Mouse (Mus musculus) kidney, postnatal 0 days (tissue): ENCODE data around the gene Coil. TPM values are rescaled to one million over a fixed set of nuclear protein-coding genes. Genes with fewer than 3 reads are reported as not detected.

Experiments
- ATAC-seq: fragments of 200-750 bp; cut with Nextera tagmentation; replicated peaks from 2 replicates; pipeline ENCODE4 v1.8.0; 2017; ENCODE audit warnings: low read depth, moderate number of reproducible peaks, moderate TSS enrichment, moderate library complexity; ENCODE audit not compliant: low FRiP score
- DNase-seq: peaks from one replicate; pipeline ENCODE4 v3.0.0-alpha.2; 2016; ENCODE audit warnings: low spot score
- H3K27ac ChIP-seq: fragments of 300-500 bp; sonication (generic); 2 replicates; pipeline ENCODE4 v1.5.1; 2014; ENCODE audit warnings: mild to moderate bottlenecking
- H3K27me3 ChIP-seq: fragments of 300-500 bp; sonication (generic); 2 replicates; pipeline ENCODE4 v1.6.1; 2014; ENCODE audit warnings: low read length, mixed read lengths; ENCODE audit not compliant: insufficient read depth
- H3K36me3 ChIP-seq: fragments of 300-500 bp; sonication (generic); 2 replicates; pipeline ENCODE4 v1.6.1; 2014; ENCODE audit warnings: low read length, mixed read lengths; ENCODE audit not compliant: insufficient read depth
- H3K4me1 ChIP-seq: fragments of 300-500 bp; sonication (generic); replicated peaks from 2 replicates; pipeline ENCODE4 v1.6.1; 2014; ENCODE audit warnings: antibody characterized with exemption, low read length, mixed read lengths; ENCODE audit not compliant: insufficient read depth
- H3K4me2 ChIP-seq: fragments of 300-500 bp; sonication (generic); 2 replicates; pipeline ENCODE4 v1.6.1; 2014; ENCODE audit warnings: mild to moderate bottlenecking, low read length, moderate library complexity, mixed read lengths
- H3K4me3 ChIP-seq: fragments of 300-500 bp; sonication (generic); replicated peaks from 2 replicates; pipeline ENCODE4 v1.5.1; 2014; ENCODE audit warnings: low read depth, low read length
- H3K9ac ChIP-seq: fragments of 300-500 bp; sonication (generic); 2 replicates; pipeline ENCODE4 v1.6.1; 2014; ENCODE audit warnings: low read depth, low read length
- H3K9me3 ChIP-seq: fragments of 300-500 bp; sonication (generic); replicated peaks from 2 replicates; pipeline ENCODE4 v1.6.1; 2016; ENCODE audit warnings: low read length, inconsistent platforms, mixed read lengths
- CTCF ChIP-seq: IDR thresholded peaks from 2 replicates; pipeline ENCODE4 v1.5.1; 2016; ENCODE audit warnings: antibody characterized with exemption, low read depth, mild to moderate bottlenecking, moderate library complexity
- WGBS: fragments of 180-500 bp; shearing (Covaris S2); extraction: QIAGEN DNeasy Blood & Tissue Kit; methylation state at CpG from one replicate; pipeline ENCODE4 v1.1.7; 2014; 5-methylcytosine and 5-hydroxymethylcytosine counted together
- polyA plus RNA-seq: library from polyadenylated mRNA; unstranded; fragments of >200 nt; fragmentation: Nextera tagmentation; extraction: Ambion mirVana; gene quantifications from 2 replicates; pipeline ENCODE4 v1.2.1, GENCODE M21; 2015

Gene Coil
- polyA plus RNA-seq, 1 experiment from 2014 or later, result 10.9 TPM

- no peak overlapping the region for H3K4me3 ChIP-seq
- H3K4me2 ChIP-seq, result no peak overlapping the region
- H3K9ac ChIP-seq, result no peak overlapping the region
- H3K9me3 ChIP-seq, result no peaks in the 10 kb centered on the region
- H3K36me3 ChIP-seq, result no peaks in the 10 kb centered on the region
- ATAC-seq (no peak), DNase-seq (no peak)
- no peaks in the 10 kb centered on the region for H3K27me3 ChIP-seq
- WGBS, result 82% methylated on average over 7 of the region's 7 CpGs
- no peak overlapping the region for H3K27ac ChIP-seq
- no peak for TF ChIP-seq CTCF
- H3K4me1 ChIP-seq, result no peaks in the 10 kb centered on the region
Observed at GRCm38 (mm10) chr11:89021687-89022086, 51.6 kb downstream of the Coil start.

GRCm38 (mm10) chr11:89022120-89022731 is 52.2 kb downstream of the Coil start:
- no peak overlapping the region for H3K27ac ChIP-seq
- TF ChIP-seq CTCF, result no peak
- H3K27me3 ChIP-seq, result no peaks in the 10 kb centered on the region
- H3K4me1 ChIP-seq, result no peaks in the 10 kb centered on the region
- H3K9ac ChIP-seq, result no peak overlapping the region
- DNase-seq, result no peak
- 56% methylated on average over 8 of the region's 8 CpGs for WGBS
- no peaks in the 10 kb centered on the region for H3K9me3 ChIP-seq
- ATAC-seq, result no peak
- H3K4me3 ChIP-seq, result no peak overlapping the region
- H3K36me3 ChIP-seq, result no peaks in the 10 kb centered on the region
- H3K4me2 ChIP-seq, result no peak overlapping the region

- Histone ChIP-seq H3K4me1 (no peaks in the 10 kb centered on the region), H3K9ac (no peak overlapping the region), H3K4me2 (no peak overlapping the region), H3K9me3 (no peaks in the 10 kb centered on the region), H3K27ac (peak overlapping the region; percentile 77), H3K36me3 (no peaks in the 10 kb centered on the region), H3K27me3 (no peaks in the 10 kb centered on the region), H3K4me3 (no peak overlapping the region)
- TF ChIP-seq CTCF, result no peak
- DNase-seq, result peak; percentile 51
- WGBS, result 69% methylated on average over 10 of the region's 10 CpGs
- no peak for ATAC-seq
Observed at GRCm38 (mm10) chr11:89023477-89023876, 53.4 kb downstream of the Coil start.

- Histone ChIP-seq H3K9ac (no peak overlapping the region), H3K27ac (peak overlapping the region; percentile 77), H3K4me1 (no peaks in the 10 kb centered on the region), H3K4me3 (no peak overlapping the region), H3K4me2 (peak overlapping the region; percentile 23; the same call in 1 of the 2 replicates), H3K9me3 (no peaks in the 10 kb centered on the region), H3K36me3 (no peaks in the 10 kb centered on the region), H3K27me3 (no peaks in the 10 kb centered on the region)
- ATAC-seq (peak; percentile 88), DNase-seq (peak; percentile 91)
- no peak; the same call in 1 of the 2 replicates for TF ChIP-seq CTCF
- 18% methylated on average over 11 of the region's 11 CpGs for whole genome bisulfite sequencing
Observed at GRCm38 (mm10) chr11:89024181-89024881, 54.3 kb downstream of the Coil start.

GRCm38 (mm10) chr11:89025603-89026002 is 55.6 kb downstream of the Coil start:
- no peak overlapping the region for H3K4me3 ChIP-seq
- 65% methylated on average over 3 of the region's 3 CpGs for WGBS
- TF ChIP-seq CTCF, result no peak
- no peaks in the 10 kb centered on the region for H3K36me3 ChIP-seq
- H3K4me2 ChIP-seq, result no peak overlapping the region
- ATAC-seq (no peak), DNase-seq (no peak)
- no peaks in the 10 kb centered on the region for H3K9me3 ChIP-seq
- H3K27ac ChIP-seq, result peak overlapping the region; percentile 77; the same call in 1 of the 2 replicates
- no peaks in the 10 kb centered on the region for H3K4me1 ChIP-seq
- H3K27me3 ChIP-seq, result no peaks in the 10 kb centered on the region
- no peak overlapping the region for H3K9ac ChIP-seq

GRCm38 (mm10) chr11:89026117-89026516 is 56.1 kb downstream of the Coil start:
- no peak overlapping the region for H3K9ac ChIP-seq
- H3K36me3 ChIP-seq, result no peaks in the 10 kb centered on the region
- ATAC-seq (no peak), DNase-seq (no peak)
- H3K9me3 ChIP-seq, result no peaks in the 10 kb centered on the region
- H3K4me2 ChIP-seq, result no peak overlapping the region
- no peak overlapping the region for H3K4me3 ChIP-seq
- no peak overlapping the region for H3K27ac ChIP-seq
- WGBS, result 95% methylated on average over 3 of the region's 3 CpGs
- H3K4me1 ChIP-seq, result no peaks in the 10 kb centered on the region
- no peak for TF ChIP-seq CTCF
- H3K27me3 ChIP-seq, result no peaks in the 10 kb centered on the region
